ENCODE assay signal across 23 mouse cellular contexts in genomic region chr3:37387310-37387709, GRCm38 (mm10). TPM values are rescaled to one million over a fixed set of nuclear protein-coding genes. Genes with fewer than 3 reads are reported as not detected.
"Had no signal": no experiment of that assay in that cellular context is flagged by ENCODE, and none has a peak within 500 bp of the region (broad histone marks: within the 10 kb centered on the region; RNA-seq: fewer than 3 reads in every experiment).

No protein-coding gene starts in this region.

- H3K4me3 ChIP-seq: layer of hippocampus, adult 2 months; limb, embryonic 10.5 days; limb, embryonic 13.5 days; liver, embryonic 12.5 days; liver, embryonic 15.5 days; lung, embryonic 15.5 days; midbrain, embryonic 12.5 days; midbrain, embryonic 15.5 days; neural tube, embryonic 12.5 days; neural tube, embryonic 15.5 days had no signal

- H3K27ac ChIP-seq: layer of hippocampus, adult 2 months; limb, embryonic 10.5 days; limb, embryonic 13.5 days; liver, embryonic 12.5 days; liver, embryonic 15.5 days; lung, embryonic 15.5 days; midbrain, embryonic 12.5 days; midbrain, embryonic 15.5 days; neural tube, embryonic 12.5 days; neural tube, embryonic 15.5 days had no signal

- H3K9me3 ChIP-seq: limb, embryonic 10.5 days; liver, embryonic 12.5 days; liver, embryonic 15.5 days; lung, embryonic 15.5 days; midbrain, embryonic 15.5 days had no signal

- H3K27me3 ChIP-seq: limb, embryonic 13.5 days; liver, embryonic 12.5 days; liver, embryonic 15.5 days; lung, embryonic 15.5 days; midbrain, embryonic 12.5 days; midbrain, embryonic 15.5 days; neural tube, embryonic 12.5 days; neural tube, embryonic 15.5 days had no signal

- H3K9ac ChIP-seq: limb, embryonic 13.5 days; liver, embryonic 12.5 days; liver, embryonic 15.5 days; lung, embryonic 15.5 days; midbrain, embryonic 12.5 days; midbrain, embryonic 15.5 days; neural tube, embryonic 12.5 days; neural tube, embryonic 15.5 days had no signal

- DNase-seq: kidney, adult 18-20 months; kidney, adult 9 months; kidney, postnatal 25 days; layer of hippocampus, adult 9-11 months; liver; lung, adult 18-20 months; lung, postnatal 14 days; lung, postnatal 4 days; right cerebral cortex, postnatal 25 days; spleen, adult 18-20 months; thymus, adult 18-20 months; thymus, postnatal 36 days had no signal

- H3K36me3 ChIP-seq: limb, embryonic 10.5 days; liver, embryonic 12.5 days; liver, embryonic 15.5 days; lung, embryonic 15.5 days; midbrain, embryonic 12.5 days; midbrain, embryonic 15.5 days; neural tube, embryonic 12.5 days; neural tube, embryonic 15.5 days had no signal

- H3K4me2 ChIP-seq: limb, embryonic 13.5 days; liver, embryonic 12.5 days; liver, embryonic 15.5 days; lung, embryonic 15.5 days; midbrain, embryonic 12.5 days; midbrain, embryonic 15.5 days; neural tube, embryonic 12.5 days; neural tube, embryonic 15.5 days had no signal

- H3K4me1 ChIP-seq: liver, embryonic 12.5 days; liver, embryonic 15.5 days; lung, embryonic 15.5 days; midbrain, embryonic 12.5 days; midbrain, embryonic 15.5 days; neural tube, embryonic 12.5 days; neural tube, embryonic 15.5 days had no signal

- ATAC-seq: liver, embryonic 12.5 days; midbrain, embryonic 15.5 days had no signal

RNA-seq across cellular contexts. Expression of gene Fgf2, which starts 39.2 kb away (rescaled TPM):
- total RNA-seq: megakaryocyte, adult 5-6 weeks had no signal
